Mouse (Mus musculus): ENCODE measurements around the gene Gcsam. TPM values are rescaled to one million over a fixed set of nuclear protein-coding genes. Genes with fewer than 3 reads are reported as not detected.

The Gcsam gene
- polyA plus RNA-seq (2012; rRNA removed), result 1.2 and 2.2 TPM in 2 replicates

DNA sequence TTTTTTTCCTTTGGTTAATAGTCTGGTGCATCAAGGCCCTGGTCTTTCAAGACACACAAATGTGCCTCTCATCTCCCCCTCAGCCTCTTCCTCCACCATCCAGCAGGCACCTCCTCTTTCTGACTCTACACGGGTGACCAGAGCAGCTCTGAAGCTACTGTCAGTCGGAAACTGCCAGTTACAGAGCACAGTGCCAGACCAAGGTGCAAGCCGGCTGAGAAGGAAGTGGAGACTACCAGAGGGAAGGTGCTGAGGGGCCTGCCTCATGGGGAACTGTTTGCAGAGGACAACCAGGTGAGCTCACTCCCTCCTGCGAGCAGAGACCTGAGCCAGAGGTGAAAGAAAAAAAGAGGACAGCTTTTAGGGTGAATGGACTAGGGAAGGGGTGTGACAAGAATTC is at the start of gene Gcsam:
Gene Gcsam, plus strand, starts transcription at position 114 of the 400 bp plus-strand sequence.
- Histone ChIP-seq H3K27ac (ENCODE audit: insufficient read depth, low read length) (no peak within 1 kb of the TSS), H3K4me1 (ENCODE audit: control insufficient read depth, insufficient read depth, insufficient read length) (no peaks in the 10 kb centered on the region), H3K27me3 (ENCODE audit: control insufficient read depth, insufficient read depth, low read length) (no peaks in the 10 kb centered on the region), H3K36me3 (ENCODE audit: control insufficient read depth, insufficient read depth, low read length) (no peaks in the 10 kb centered on the region), H3K4me3 (ENCODE audit: extremely low read depth, insufficient read depth, insufficient read length) (no peak within 1 kb of the TSS)
- 13% methylated on average over 4 of the region's 4 CpGs for WGBS
- TF ChIP-seq POLR2A (IDR thresholded peaks at IDR 0.05; ENCODE audit: low read depth, low read length) (no peak), CTCF (IDR thresholded peaks at IDR 0.05; ENCODE audit: extremely low read depth, insufficient read depth, insufficient read length, insufficient replicate concordance) (no peak)
- no peak for DNase-seq (ENCODE audit: low read depth in 1 of 2, low spot score in 2 of 2)

DNA sequence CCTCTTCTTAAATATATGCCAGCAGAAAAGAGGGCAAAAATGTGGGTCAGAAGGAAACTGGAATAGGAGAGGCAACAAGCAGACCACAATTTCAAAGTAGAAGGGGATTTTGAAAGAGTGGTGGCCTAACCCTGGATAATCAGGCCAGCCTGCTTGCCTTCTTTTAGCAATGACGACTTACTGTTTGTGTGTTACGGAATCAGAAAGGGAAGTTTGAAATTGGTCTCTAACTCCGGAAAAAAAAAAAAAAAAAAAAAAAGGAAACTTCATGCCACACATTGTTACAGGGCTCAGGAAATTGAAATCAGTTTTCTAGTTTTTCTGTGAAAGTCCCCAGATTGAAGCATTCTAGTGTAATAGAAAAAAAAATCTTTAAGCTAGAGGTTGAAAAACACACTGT is 48.4 kb upstream of the Gcsam start:
- H3K4me3 ChIP-seq (ENCODE audit: extremely low read depth, insufficient read depth, insufficient read length), result no peak overlapping the region
- no peaks in the 10 kb centered on the region for H3K4me1 ChIP-seq (ENCODE audit: control insufficient read depth, insufficient read depth, insufficient read length)
- no peaks in the 10 kb centered on the region for H3K36me3 ChIP-seq (ENCODE audit: control insufficient read depth, insufficient read depth, low read length)
- H3K27me3 ChIP-seq (ENCODE audit: control insufficient read depth, insufficient read depth, low read length), result no peaks in the 10 kb centered on the region
- TF ChIP-seq CTCF (IDR thresholded peaks at IDR 0.05; ENCODE audit: extremely low read depth, insufficient read depth, insufficient read length, insufficient replicate concordance) (no peak), POLR2A (IDR thresholded peaks at IDR 0.05; ENCODE audit: low read depth, low read length) (no peak)
- DNase-seq (ENCODE audit: low read depth in 1 of 2, low spot score in 2 of 2), result no peak
- H3K27ac ChIP-seq (ENCODE audit: insufficient read depth, low read length), result no peak overlapping the region
- WGBS, result 16% methylated on average over 3 of the region's 3 CpGs

DNA sequence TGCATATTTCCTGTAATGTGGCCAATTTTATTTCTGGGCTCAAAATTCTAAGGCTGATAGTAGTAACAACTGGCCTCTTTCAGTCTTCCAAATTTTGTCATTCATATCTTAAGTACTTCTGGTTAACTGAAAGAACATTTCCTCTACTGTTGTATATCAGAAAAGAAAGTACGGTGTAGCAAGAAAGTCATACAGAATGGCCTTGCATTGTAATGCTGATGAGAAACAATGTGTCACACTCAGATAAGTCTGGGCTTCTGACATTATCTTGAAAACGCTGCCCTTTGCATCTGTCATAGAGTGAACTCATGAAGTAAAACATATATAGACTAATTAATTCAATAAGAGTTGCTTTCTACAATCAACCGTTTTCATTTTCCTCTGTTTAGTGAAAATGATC is 37.9 kb upstream of the Gcsam start:
- Histone ChIP-seq H3K27ac (ENCODE audit: insufficient read depth, low read length) (no peak overlapping the region), H3K4me1 (ENCODE audit: control insufficient read depth, insufficient read depth, insufficient read length) (no peaks in the 10 kb centered on the region), H3K4me3 (ENCODE audit: extremely low read depth, insufficient read depth, insufficient read length) (no peak overlapping the region), H3K27me3 (ENCODE audit: control insufficient read depth, insufficient read depth, low read length) (no peaks in the 10 kb centered on the region), H3K36me3 (ENCODE audit: control insufficient read depth, insufficient read depth, low read length) (no peaks in the 10 kb centered on the region)
- WGBS, result 82% methylated on average over 3 of the region's 3 CpGs
- DNase-seq (ENCODE audit: low read depth in 1 of 2, low spot score in 2 of 2), result no peak
- no peak for TF ChIP-seq POLR2A (IDR thresholded peaks at IDR 0.05; ENCODE audit: low read depth, low read length)
- TF ChIP-seq CTCF (IDR thresholded peaks at IDR 0.05; ENCODE audit: extremely low read depth, insufficient read depth, insufficient read length, insufficient replicate concordance), result no peak

DNA sequence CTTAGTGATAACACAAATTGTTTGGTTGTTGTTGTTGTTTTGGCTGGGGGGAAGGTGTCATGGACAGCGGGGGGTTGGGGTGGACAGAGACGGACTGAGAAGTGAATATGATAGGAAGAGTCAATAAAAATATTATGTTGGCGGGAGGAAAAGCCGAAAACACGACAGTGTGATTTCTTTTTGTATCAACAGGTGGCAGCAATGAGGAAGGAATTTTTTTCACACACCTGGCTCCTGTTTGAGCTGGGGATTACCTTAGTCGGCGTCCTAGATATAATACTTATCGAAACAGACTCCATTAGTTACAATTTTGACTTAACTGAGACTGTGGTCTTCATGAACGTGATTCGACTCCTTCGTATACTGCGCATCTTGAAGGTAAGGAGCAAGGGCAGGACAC is 30.3 kb upstream of the Gcsam start:
- WGBS, result 61% methylated on average over 12 of the region's 12 CpGs
- Histone ChIP-seq H3K27ac (ENCODE audit: insufficient read depth, low read length) (no peak overlapping the region), H3K36me3 (ENCODE audit: control insufficient read depth, insufficient read depth, low read length) (no peaks in the 10 kb centered on the region), H3K27me3 (ENCODE audit: control insufficient read depth, insufficient read depth, low read length) (no peaks in the 10 kb centered on the region), H3K4me3 (ENCODE audit: extremely low read depth, insufficient read depth, insufficient read length) (no peak overlapping the region), H3K4me1 (ENCODE audit: control insufficient read depth, insufficient read depth, insufficient read length) (no peaks in the 10 kb centered on the region)
- no peak for DNase-seq (ENCODE audit: low read depth in 1 of 2, low spot score in 2 of 2)
- TF ChIP-seq CTCF (IDR thresholded peaks at IDR 0.05; ENCODE audit: extremely low read depth, insufficient read depth, insufficient read length, insufficient replicate concordance) (no peak), POLR2A (IDR thresholded peaks at IDR 0.05; ENCODE audit: low read depth, low read length) (no peak)

DNA sequence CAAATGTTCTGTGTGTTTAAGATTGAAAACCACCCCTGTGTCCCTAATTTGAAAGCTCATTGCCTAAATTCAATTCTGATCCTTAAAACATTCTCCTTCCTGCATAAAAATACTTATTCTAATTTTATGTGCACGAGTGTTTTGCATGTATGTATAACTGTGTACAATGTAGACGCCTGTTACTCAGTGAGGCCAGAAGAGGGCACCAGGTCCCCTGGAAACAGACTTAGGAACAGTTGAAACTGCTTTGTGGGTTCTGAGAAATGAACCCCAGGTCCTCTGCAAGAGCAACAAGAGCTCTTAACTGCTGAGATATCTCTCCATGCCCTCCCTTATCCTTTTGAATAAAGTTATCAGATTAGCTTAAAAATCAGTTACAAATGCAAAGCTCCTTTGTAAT is 27.7 kb upstream of the Gcsam start:
- no peaks in the 10 kb centered on the region for H3K4me1 ChIP-seq (ENCODE audit: control insufficient read depth, insufficient read depth, insufficient read length)
- WGBS, result 42% methylated on average over 2 of the region's 2 CpGs
- DNase-seq (ENCODE audit: low read depth in 1 of 2, low spot score in 2 of 2), result peak in 1 of 2 experiments; percentile 13
- H3K4me3 ChIP-seq (ENCODE audit: extremely low read depth, insufficient read depth, insufficient read length), result no peak overlapping the region
- no peaks in the 10 kb centered on the region for H3K27me3 ChIP-seq (ENCODE audit: control insufficient read depth, insufficient read depth, low read length)
- no peak overlapping the region for H3K27ac ChIP-seq (ENCODE audit: insufficient read depth, low read length)
- no peaks in the 10 kb centered on the region for H3K36me3 ChIP-seq (ENCODE audit: control insufficient read depth, insufficient read depth, low read length)
- TF ChIP-seq POLR2A (IDR thresholded peaks at IDR 0.05; ENCODE audit: low read depth, low read length) (no peak), CTCF (IDR thresholded peaks at IDR 0.05; ENCODE audit: extremely low read depth, insufficient read depth, insufficient read length, insufficient replicate concordance) (no peak)

DNA sequence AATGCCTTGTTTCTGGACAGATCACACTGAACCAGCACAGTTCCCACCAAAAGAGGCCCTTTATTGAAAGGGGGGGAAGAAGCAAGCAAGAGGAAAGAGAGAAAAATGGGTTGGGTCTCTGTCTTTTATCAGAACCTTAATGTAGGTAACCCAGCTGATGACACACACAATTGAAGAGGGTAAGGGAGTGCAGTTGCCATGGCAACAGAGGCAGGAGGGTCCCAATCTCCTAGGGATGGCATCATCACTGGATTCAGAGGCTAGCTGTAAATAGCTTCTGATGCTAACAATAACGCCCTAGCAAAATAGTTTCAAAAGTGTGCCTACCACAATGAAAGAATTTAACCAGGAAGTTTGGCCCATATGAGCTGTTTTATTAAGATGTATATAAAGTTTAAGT is 16.5 kb upstream of the Gcsam start:
- 96% methylated on average over 1 of the region's 1 CpGs for WGBS
- Histone ChIP-seq H3K4me1 (ENCODE audit: control insufficient read depth, insufficient read depth, insufficient read length) (no peaks in the 10 kb centered on the region), H3K36me3 (ENCODE audit: control insufficient read depth, insufficient read depth, low read length) (no peaks in the 10 kb centered on the region), H3K27ac (ENCODE audit: insufficient read depth, low read length) (no peak overlapping the region), H3K4me3 (ENCODE audit: extremely low read depth, insufficient read depth, insufficient read length) (no peak overlapping the region), H3K27me3 (ENCODE audit: control insufficient read depth, insufficient read depth, low read length) (no peaks in the 10 kb centered on the region; the same call in 1 of the 2 replicates)
- TF ChIP-seq CTCF (IDR thresholded peaks at IDR 0.05; ENCODE audit: extremely low read depth, insufficient read depth, insufficient read length, insufficient replicate concordance) (no peak), POLR2A (IDR thresholded peaks at IDR 0.05; ENCODE audit: low read depth, low read length) (no peak)
- DNase-seq (ENCODE audit: low read depth in 1 of 2, low spot score in 2 of 2), result no peak

DNA sequence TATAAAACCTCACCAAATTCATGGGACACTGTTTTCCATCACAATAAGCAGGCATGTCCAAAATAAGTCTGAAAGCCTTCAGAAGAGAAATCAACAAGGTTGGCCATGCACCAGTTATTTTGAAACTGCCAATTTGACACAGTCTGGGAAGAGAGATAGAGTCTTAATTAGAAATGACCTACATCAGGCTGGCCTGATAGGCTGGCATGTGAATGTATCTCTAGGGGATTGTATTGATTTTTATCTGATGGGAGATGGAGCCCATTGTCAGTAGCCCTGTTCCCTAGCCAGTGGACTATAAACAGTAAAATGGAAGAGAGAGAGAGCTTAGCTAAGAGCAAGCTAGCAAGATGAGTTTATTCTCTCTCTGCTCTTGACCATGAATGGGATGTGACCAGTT is 14.7 kb upstream of the Gcsam start:
- Histone ChIP-seq H3K36me3 (ENCODE audit: control insufficient read depth, insufficient read depth, low read length) (no peaks in the 10 kb centered on the region), H3K27ac (ENCODE audit: insufficient read depth, low read length) (no peak overlapping the region), H3K4me1 (ENCODE audit: control insufficient read depth, insufficient read depth, insufficient read length) (no peaks in the 10 kb centered on the region), H3K4me3 (ENCODE audit: extremely low read depth, insufficient read depth, insufficient read length) (no peak overlapping the region), H3K27me3 (ENCODE audit: control insufficient read depth, insufficient read depth, low read length) (no peaks in the 10 kb centered on the region; the same call in 1 of the 2 replicates)
- DNase-seq (ENCODE audit: low read depth in 1 of 2, low spot score in 2 of 2), result no peak
- TF ChIP-seq CTCF (IDR thresholded peaks at IDR 0.05; ENCODE audit: extremely low read depth, insufficient read depth, insufficient read length, insufficient replicate concordance) (no peak), POLR2A (IDR thresholded peaks at IDR 0.05; ENCODE audit: low read depth, low read length) (no peak)
